Mouse (Mus musculus): Measurements from ENCODE around the gene Rnaseh2b.

The Rnaseh2b gene

GRCm38 (mm10) chr14:62361263-62361980 is 69.0 kb downstream of the Rnaseh2b start:
- no peak for DNase-seq (ENCODE audit: low spot score in 2 of 2)

DNA sequence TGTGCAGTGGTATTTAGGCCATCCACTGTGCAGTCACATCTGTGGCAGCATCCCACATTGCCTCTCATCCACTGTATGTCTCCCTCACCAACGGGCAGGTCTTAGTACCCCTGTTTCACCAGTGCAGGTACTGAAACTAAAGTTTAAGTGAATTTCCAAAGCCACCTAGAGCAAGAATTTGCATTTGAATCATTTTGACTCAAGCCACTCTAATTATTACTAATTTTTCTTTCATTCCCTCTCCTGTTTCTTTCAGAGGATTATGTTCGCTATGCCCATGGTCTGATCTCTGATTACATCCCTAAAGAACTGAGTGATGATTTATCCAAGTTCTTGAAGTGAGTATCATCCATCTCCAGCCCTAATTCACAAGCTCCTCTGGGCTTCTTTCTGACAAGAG is 71.4 kb downstream of the Rnaseh2b start:
- DNase-seq (ENCODE audit: low spot score in 2 of 2): no peak

DNA sequence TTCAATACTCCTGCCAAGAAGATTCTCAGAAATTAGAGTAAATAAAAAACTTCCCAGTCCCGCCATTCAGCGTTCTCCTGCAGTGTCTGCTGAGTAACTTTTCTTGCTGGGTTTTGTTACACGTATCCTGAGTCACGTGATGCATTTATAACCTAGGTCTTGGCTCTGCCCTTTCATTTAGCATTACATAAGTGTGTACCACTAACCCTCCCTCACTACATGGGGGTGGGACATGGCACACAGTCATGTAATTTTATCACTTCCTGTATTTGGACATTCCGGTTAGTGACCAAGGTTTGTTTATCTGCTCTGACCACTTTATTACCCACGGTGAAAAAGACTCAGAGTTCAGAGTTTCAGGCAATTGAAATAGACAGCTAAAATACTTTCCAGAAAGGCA is 78.4 kb downstream of the Rnaseh2b start:
- no peak for DNase-seq (ENCODE audit: low spot score in 2 of 2)

- no peak for DNase-seq (ENCODE audit: low spot score in 2 of 2)
Observed at GRCm38 (mm10) chr14:62374001-62374400, 81.6 kb downstream of the Rnaseh2b start.

GRCm38 (mm10) chr14:62375694-62376093 is 83.3 kb downstream of the Rnaseh2b start:
- no peak for DNase-seq (ENCODE audit: low spot score in 2 of 2)

- no peak for DNase-seq (ENCODE audit: low spot score in 2 of 2)
Observed at GRCm38 (mm10) chr14:62376115-62376514, 83.7 kb downstream of the Rnaseh2b start.

DNA sequence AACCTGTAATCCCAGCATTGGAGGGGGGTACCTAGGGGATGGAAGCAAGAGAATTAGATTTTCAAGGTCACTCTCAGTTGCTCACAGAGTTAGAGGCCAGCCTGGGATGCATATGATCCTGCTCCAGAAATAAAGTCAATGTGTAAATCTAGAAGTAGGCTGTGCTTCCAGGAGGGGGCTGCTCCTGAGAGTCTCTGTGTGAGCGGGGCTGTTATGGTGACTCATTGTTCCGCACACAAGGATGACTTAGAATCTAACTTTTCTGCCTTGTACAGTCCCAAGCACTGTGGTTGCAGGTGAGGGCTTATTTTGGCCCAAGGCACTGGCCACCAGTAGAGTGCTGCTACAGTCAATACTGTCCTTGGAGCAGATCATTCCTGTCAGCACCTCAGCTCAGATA is 87.0 kb downstream of the Rnaseh2b start:
- DNase-seq (ENCODE audit: low spot score in 2 of 2): no peak

GRCm38 (mm10) chr14:62380606-62381005 is 88.2 kb downstream of the Rnaseh2b start:
- DNase-seq (ENCODE audit: low spot score in 2 of 2): no peak

DNA sequence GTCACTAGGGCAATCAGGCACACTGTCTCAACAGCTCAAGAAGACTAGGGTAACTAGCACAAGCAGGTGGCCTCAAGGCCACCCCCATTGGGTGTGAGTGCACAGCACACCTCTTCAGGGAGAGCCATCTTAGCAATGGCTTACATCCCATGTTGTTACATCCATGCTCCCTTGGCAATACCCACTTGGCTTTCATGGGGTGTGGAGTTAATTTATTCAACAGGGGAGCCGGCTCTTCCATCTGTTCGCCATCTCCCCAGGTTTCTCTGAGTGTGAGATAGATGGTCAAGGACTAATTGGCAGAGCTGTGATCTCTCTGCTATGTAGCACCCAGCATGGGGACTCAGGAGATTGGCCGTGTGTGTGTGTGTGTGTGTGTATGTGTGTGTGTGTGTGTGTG is 90.7 kb downstream of the Rnaseh2b start:
- no peak for DNase-seq (ENCODE audit: low spot score in 2 of 2)

- DNase-seq (ENCODE audit: low spot score in 2 of 2): no peak
Observed at GRCm38 (mm10) chr14:62383786-62384299, 91.5 kb downstream of the Rnaseh2b start.

- DNase-seq (ENCODE audit: low spot score in 2 of 2): peak; percentile 61 to 79
Observed at GRCm38 (mm10) chr14:62389064-62389728, 96.8 kb downstream of the Rnaseh2b start.

GRCm38 (mm10) chr14:62389729-62390536 is 97.5 kb downstream of the Rnaseh2b start:
- DNase-seq (ENCODE audit: low spot score in 2 of 2): peak in 1 of 2 experiments; percentile 2

- no peak for DNase-seq (ENCODE audit: low spot score in 2 of 2)
Observed at GRCm38 (mm10) chr14:62392754-62393153, 100.4 kb downstream of the Rnaseh2b start.

- DNase-seq (ENCODE audit: low spot score in 2 of 2): no peak
Observed at GRCm38 (mm10) chr14:62395346-62395745, 103.0 kb downstream of the Rnaseh2b start.

DNA sequence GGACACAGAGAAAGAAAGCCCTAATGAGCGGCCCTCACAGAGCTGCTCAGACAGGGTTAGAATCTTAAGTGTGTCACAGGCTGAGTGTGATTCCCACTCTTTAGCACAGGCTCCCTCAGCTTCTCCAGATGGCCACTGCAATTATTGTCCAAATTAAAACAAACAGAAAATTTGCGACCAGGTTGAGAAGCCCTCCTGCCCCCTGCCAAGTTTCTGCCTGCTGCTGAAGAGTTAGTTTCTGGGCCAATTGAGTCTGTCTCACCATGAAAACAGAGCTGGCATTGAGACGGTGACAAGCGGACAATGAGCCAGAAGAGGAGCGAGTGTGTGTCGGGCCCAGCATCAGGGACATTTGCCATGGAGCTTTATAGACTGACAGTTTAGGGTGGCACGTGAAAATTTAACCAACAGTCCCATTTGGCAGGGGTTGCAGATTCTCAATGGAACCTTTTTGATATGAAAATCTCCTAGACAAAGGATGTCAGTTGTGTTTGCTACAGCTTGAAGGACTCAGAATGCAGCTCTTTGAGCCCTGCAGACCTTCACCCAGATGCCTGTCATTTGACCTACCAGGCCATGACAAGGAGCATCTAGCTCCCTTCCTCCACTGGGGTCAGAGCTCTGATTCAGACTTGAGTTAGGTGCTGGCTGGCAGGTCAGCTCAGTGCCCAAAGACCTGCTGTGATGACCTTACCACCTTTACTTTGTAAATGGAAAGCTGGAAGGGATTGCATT is 123.8 kb downstream of the Rnaseh2b start:
- DNase-seq (ENCODE audit: low spot score in 2 of 2): peak in 1 of 2 experiments; percentile 7

- DNase-seq (ENCODE audit: low spot score in 2 of 2): peak; percentile 9 to 18
Observed at GRCm38 (mm10) chr14:62416742-62417134, 124.3 kb downstream of the Rnaseh2b start.

- peak in 1 of 2 experiments; percentile 29 for DNase-seq (ENCODE audit: low spot score in 2 of 2)
Observed at GRCm38 (mm10) chr14:62417501-62417900, 125.1 kb downstream of the Rnaseh2b start.

- no peak for DNase-seq (ENCODE audit: low spot score in 2 of 2)
Observed at GRCm38 (mm10) chr14:62422265-62422664, 129.9 kb downstream of the Rnaseh2b start.
